Mouse (Mus musculus): Measurements from ENCODE around the gene Calhm6. TPM values are rescaled to one million over a fixed set of nuclear protein-coding genes. Genes with fewer than 3 reads are reported as not detected.
A peak's percentile ranks its signal among the peaks of the same experiment; 100 is the strongest.

Gene Calhm6
- polyA plus RNA-seq, 1 experiment from 2014 or later: 1.7 TPM

DNA sequence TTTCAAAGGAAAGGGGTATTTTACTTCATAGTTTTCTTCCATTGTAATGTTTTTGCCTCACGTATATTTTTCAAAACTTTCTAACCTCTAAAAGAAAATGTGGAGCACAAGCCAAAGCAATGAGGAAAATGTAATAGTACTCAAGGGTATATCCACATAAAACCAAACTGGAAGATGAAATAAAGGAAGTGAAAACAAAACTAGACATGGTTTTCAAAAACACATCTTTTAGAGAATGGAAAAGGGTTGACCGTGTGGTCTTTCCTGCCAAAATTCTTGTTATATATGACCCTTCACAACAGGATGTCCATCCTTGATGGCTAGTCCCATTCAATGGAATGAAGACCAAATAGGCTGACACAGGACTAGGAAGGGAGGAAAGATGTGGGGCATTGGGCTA lies 9.4 kb downstream of the Calhm6 start:
- WGBS: 90% methylated on average over 2 of the region's 2 CpGs
- Histone ChIP-seq H3K9me3 (ENCODE audit: control insufficient read depth, low read length) (no peaks in the 10 kb centered on the region), H3K36me3 (ENCODE audit: control insufficient read depth, insufficient read depth, low read length) (no peaks in the 10 kb centered on the region), H3K4me2 (ENCODE audit: low read length) (no peak overlapping the region), H3K4me1 (replicated peaks; ENCODE audit: control insufficient read depth, insufficient read depth, low read length) (no peaks in the 10 kb centered on the region), H3K9ac (ENCODE audit: low read length) (no peak overlapping the region), H3K4me3 (ENCODE audit: low read depth, low read length) (no peak overlapping the region), H3K27me3 (replicated peaks; ENCODE audit: control insufficient read depth, insufficient read depth, low read length) (no peaks in the 10 kb centered on the region), H3K27ac (ENCODE audit: low read depth) (no peak overlapping the region)
- DNase-seq (ENCODE audit: low spot score) (no peak), ATAC-seq (replicated peaks; ENCODE audit: low FRiP score, low TSS enrichment, low read depth) (no peak)

DNA sequence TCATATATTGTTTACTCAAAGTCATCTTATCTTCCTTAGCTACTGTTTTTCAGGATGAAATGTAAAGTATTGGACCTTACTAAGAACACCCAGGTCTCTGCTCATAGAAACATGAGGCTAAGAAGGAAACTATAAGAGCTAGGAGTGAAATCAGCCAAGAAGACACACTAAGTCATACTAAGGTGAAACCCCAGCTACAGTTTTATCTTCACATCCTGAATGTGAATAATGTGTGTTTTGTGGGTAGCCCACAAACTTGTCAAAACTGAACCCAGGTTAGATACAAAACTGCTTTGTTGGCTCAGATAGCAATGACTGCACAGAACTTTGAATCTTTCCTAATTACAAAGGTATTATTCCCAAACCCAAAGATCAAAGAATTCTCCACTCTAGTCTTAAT lies 10.0 kb downstream of the Calhm6 start:
- Histone ChIP-seq H3K36me3 (ENCODE audit: control insufficient read depth, insufficient read depth, low read length) (no peaks in the 10 kb centered on the region), H3K9me3 (ENCODE audit: control insufficient read depth, low read length) (no peaks in the 10 kb centered on the region), H3K4me1 (replicated peaks; ENCODE audit: control insufficient read depth, insufficient read depth, low read length) (no peaks in the 10 kb centered on the region), H3K27me3 (replicated peaks; ENCODE audit: control insufficient read depth, insufficient read depth, low read length) (no peaks in the 10 kb centered on the region), H3K9ac (ENCODE audit: low read length) (no peak overlapping the region), H3K4me3 (ENCODE audit: low read depth, low read length) (no peak overlapping the region), H3K27ac (ENCODE audit: low read depth) (no peak overlapping the region), H3K4me2 (ENCODE audit: low read length) (no peak overlapping the region)
- ATAC-seq (replicated peaks; ENCODE audit: low FRiP score, low TSS enrichment, low read depth): no peak
- no peak for DNase-seq (ENCODE audit: low spot score)

DNA sequence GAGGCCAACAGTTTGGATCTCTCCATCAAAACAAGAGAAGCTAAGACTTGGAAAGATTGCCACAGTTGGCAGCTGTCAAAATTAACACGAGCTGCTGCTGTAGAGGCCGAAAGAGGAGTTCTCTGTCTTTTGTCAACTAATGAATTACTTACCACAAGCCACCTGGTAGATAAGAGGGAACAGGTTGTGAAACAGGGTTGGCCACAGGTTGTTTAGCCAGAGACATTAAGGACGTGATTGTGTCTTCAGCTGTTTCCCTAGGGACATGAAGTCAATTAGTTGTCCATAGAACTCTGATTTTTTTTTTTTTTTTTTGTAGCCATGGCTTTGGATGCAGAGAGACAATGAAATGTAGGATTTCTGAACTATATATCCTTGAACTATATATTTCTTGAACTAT lies 10.7 kb downstream of the Calhm6 start:
- no peak overlapping the region for H3K9ac ChIP-seq (ENCODE audit: low read length)
- H3K27me3 ChIP-seq (replicated peaks; ENCODE audit: control insufficient read depth, insufficient read depth, low read length): no peaks in the 10 kb centered on the region
- no peak overlapping the region for H3K4me2 ChIP-seq (ENCODE audit: low read length)
- WGBS: 42% methylated on average over 3 of the region's 3 CpGs
- no peaks in the 10 kb centered on the region for H3K4me1 ChIP-seq (replicated peaks; ENCODE audit: control insufficient read depth, insufficient read depth, low read length)
- DNase-seq (ENCODE audit: low spot score) (no peak), ATAC-seq (replicated peaks; ENCODE audit: low FRiP score, low TSS enrichment, low read depth) (no peak)
- no peaks in the 10 kb centered on the region for H3K9me3 ChIP-seq (ENCODE audit: control insufficient read depth, low read length)
- H3K27ac ChIP-seq (ENCODE audit: low read depth): no peak overlapping the region
- H3K4me3 ChIP-seq (ENCODE audit: low read depth, low read length): no peak overlapping the region
- no peaks in the 10 kb centered on the region for H3K36me3 ChIP-seq (ENCODE audit: control insufficient read depth, insufficient read depth, low read length)

GRCm38 (mm10) chr10:34111964-34112738 lies 15.6 kb downstream of the Calhm6 start:
- H3K36me3 ChIP-seq (ENCODE audit: control insufficient read depth, insufficient read depth, low read length): no peaks in the 10 kb centered on the region
- H3K4me1 ChIP-seq (replicated peaks; ENCODE audit: control insufficient read depth, insufficient read depth, low read length): no peaks in the 10 kb centered on the region
- no peak overlapping the region for H3K4me2 ChIP-seq (ENCODE audit: low read length)
- DNase-seq (ENCODE audit: low spot score) (no peak), ATAC-seq (replicated peaks; ENCODE audit: low FRiP score, low TSS enrichment, low read depth) (no peak)
- no peaks in the 10 kb centered on the region for H3K27me3 ChIP-seq (replicated peaks; ENCODE audit: control insufficient read depth, insufficient read depth, low read length)
- no peak overlapping the region for H3K4me3 ChIP-seq (ENCODE audit: low read depth, low read length)
- H3K9me3 ChIP-seq (ENCODE audit: control insufficient read depth, low read length): no peaks in the 10 kb centered on the region
- no peak overlapping the region for H3K27ac ChIP-seq (ENCODE audit: low read depth)
- WGBS: 68% methylated on average over 4 of the region's 4 CpGs
- H3K9ac ChIP-seq (ENCODE audit: low read length): no peak overlapping the region

GRCm38 (mm10) chr10:34110863-34111465 lies 16.8 kb downstream of the Calhm6 start:
- DNase-seq (ENCODE audit: low spot score): no peak
- Histone ChIP-seq H3K4me3 (ENCODE audit: low read depth, low read length) (no peak overlapping the region), H3K27me3 (replicated peaks; ENCODE audit: control insufficient read depth, insufficient read depth, low read length) (no peaks in the 10 kb centered on the region), H3K36me3 (ENCODE audit: control insufficient read depth, insufficient read depth, low read length) (no peaks in the 10 kb centered on the region), H3K4me2 (ENCODE audit: low read length) (no peak overlapping the region), H3K9me3 (ENCODE audit: control insufficient read depth, low read length) (no peaks in the 10 kb centered on the region), H3K9ac (ENCODE audit: low read length) (no peak overlapping the region), H3K4me1 (replicated peaks; ENCODE audit: control insufficient read depth, insufficient read depth, low read length) (no peaks in the 10 kb centered on the region), H3K27ac (ENCODE audit: low read depth) (no peak overlapping the region)
- no peak for ATAC-seq (replicated peaks; ENCODE audit: low FRiP score, low TSS enrichment, low read depth)
- 83% methylated on average over 13 of the region's 13 CpGs for WGBS

GRCm38 (mm10) chr10:34096418-34096883 lies 31.3 kb downstream of the Calhm6 start, which contains the start of gene Calhm5:
TSS of gene Calhm5 (minus strand) at chr10:34096519.
- no peaks in the 10 kb centered on the region for H3K36me3 ChIP-seq (ENCODE audit: control insufficient read depth, insufficient read depth, low read length)
- H3K4me1 ChIP-seq (replicated peaks; ENCODE audit: control insufficient read depth, insufficient read depth, low read length): 0 out of 2 replicates have a peak, but pooled peaks cover 3% of the 10 kb centered on the region
- DNase-seq (ENCODE audit: low spot score) (no peak), ATAC-seq (replicated peaks; ENCODE audit: low FRiP score, low TSS enrichment, low read depth) (peak; percentile 74; the same call in 1 of the 2 replicates)
- H3K27me3 ChIP-seq (replicated peaks; ENCODE audit: control insufficient read depth, insufficient read depth, low read length): no peaks in the 10 kb centered on the region
- peak within 1 kb of the TSS; percentile 23 for H3K9ac ChIP-seq (ENCODE audit: low read length)
- H3K4me3 ChIP-seq (ENCODE audit: low read depth, low read length): peak within 1 kb of the TSS; percentile 20
- H3K9me3 ChIP-seq (ENCODE audit: control insufficient read depth, low read length): no peaks in the 10 kb centered on the region
- 17% methylated on average over 9 of the region's 9 CpGs for WGBS
- H3K4me2 ChIP-seq (ENCODE audit: low read length): peak within 1 kb of the TSS; percentile 42
- H3K27ac ChIP-seq (ENCODE audit: low read depth): no peak within 1 kb of the TSS

- Histone ChIP-seq H3K27me3 (replicated peaks; ENCODE audit: control insufficient read depth, insufficient read depth, low read length) (no peaks in the 10 kb centered on the region), H3K9ac (ENCODE audit: low read length) (peak overlapping the region; percentile 23), H3K36me3 (ENCODE audit: control insufficient read depth, insufficient read depth, low read length) (no peaks in the 10 kb centered on the region), H3K4me1 (replicated peaks; ENCODE audit: control insufficient read depth, insufficient read depth, low read length) (0 out of 2 replicates have a peak, but pooled peaks cover 3% of the 10 kb centered on the region), H3K4me3 (ENCODE audit: low read depth, low read length) (peak overlapping the region; percentile 20), H3K27ac (ENCODE audit: low read depth) (no peak overlapping the region), H3K4me2 (ENCODE audit: low read length) (peak overlapping the region; percentile 42), H3K9me3 (ENCODE audit: control insufficient read depth, low read length) (no peaks in the 10 kb centered on the region)
- ATAC-seq (replicated peaks; ENCODE audit: low FRiP score, low TSS enrichment, low read depth) (no peak), DNase-seq (ENCODE audit: low spot score) (no peak)
- 64% methylated on average over 12 of the region's 12 CpGs for WGBS
Measured at GRCm38 (mm10) chr10:34095964-34096363, 31.8 kb downstream of the Calhm6 start.

GRCm38 (mm10) chr10:34095147-34095546 lies 32.6 kb downstream of the Calhm6 start:
- ATAC-seq (replicated peaks; ENCODE audit: low FRiP score, low TSS enrichment, low read depth) (no peak), DNase-seq (ENCODE audit: low spot score) (no peak)
- H3K4me3 ChIP-seq (ENCODE audit: low read depth, low read length): no peak overlapping the region
- H3K4me1 ChIP-seq (replicated peaks; ENCODE audit: control insufficient read depth, insufficient read depth, low read length): 0 out of 2 replicates have a peak, but pooled peaks cover 3% of the 10 kb centered on the region
- H3K9ac ChIP-seq (ENCODE audit: low read length): no peak overlapping the region
- peak overlapping the region; percentile 42; the same call in 1 of the 2 replicates for H3K4me2 ChIP-seq (ENCODE audit: low read length)
- H3K36me3 ChIP-seq (ENCODE audit: control insufficient read depth, insufficient read depth, low read length): no peaks in the 10 kb centered on the region
- WGBS: 78% methylated on average over 2 of the region's 2 CpGs
- H3K27me3 ChIP-seq (replicated peaks; ENCODE audit: control insufficient read depth, insufficient read depth, low read length): no peaks in the 10 kb centered on the region
- H3K9me3 ChIP-seq (ENCODE audit: control insufficient read depth, low read length): no peaks in the 10 kb centered on the region
- no peak overlapping the region for H3K27ac ChIP-seq (ENCODE audit: low read depth)
